Comparison of ENCODE assay signal across 8 mouse cellular contexts in genomic region chr7:43671064-43671808, GRCm38 (mm10). TPM values are rescaled to one million over a fixed set of nuclear protein-coding genes. Genes with fewer than 3 reads are reported as not detected.
DNase-seq lines count a peak whose midpoint lies in the region; ATAC-seq lines count a peak whose summit lies in the region.

No protein-coding gene starts in this region.

- H3K4me3 ChIP-seq in kidney, embryonic 15.5 days (replicated peaks), result peak overlapping the region; percentile 72
- peak overlapping the region; percentile 60 for H3K4me3 ChIP-seq in embryonic facial prominence, embryonic 12.5 days
- H3K4me3 ChIP-seq in midbrain, embryonic 16.5 days (ENCODE audit: low read depth, low read length), result peak overlapping the region; percentile 61

- H3K27me3 ChIP-seq in kidney, embryonic 15.5 days, result no peaks in the 10 kb centered on the region
- no peaks in the 10 kb centered on the region for H3K27me3 ChIP-seq in embryonic facial prominence, embryonic 12.5 days
- H3K27me3 ChIP-seq in midbrain, embryonic 16.5 days (ENCODE audit: control insufficient read depth, insufficient read depth, low read depth, low read length), result no peaks in the 10 kb centered on the region

- WGBS in kidney, embryonic 15.5 days, result 69% methylated on average over 11 of the region's 11 CpGs
- 69% methylated on average over 11 of the region's 11 CpGs for WGBS in embryonic facial prominence, embryonic 12.5 days
- WGBS in midbrain, embryonic 16.5 days, result 68% methylated on average over 11 of the region's 11 CpGs

- DNase-seq in kidney, adult 18-20 months, result no peak
- DNase-seq in induced T-regulatory cell, adult 2 months (ENCODE audit: low read depth), result peak; percentile 20
- DNase-seq in layer of hippocampus, postnatal 10 days (ENCODE audit: low spot score in 2 of 2), result no peak
- DNase-seq in right cerebral cortex, adult 18-20 months, result no peak

- H3K9ac ChIP-seq in kidney, embryonic 15.5 days, result peak overlapping the region; percentile 23; the same call in 1 of the 2 replicates
- H3K9ac ChIP-seq in embryonic facial prominence, embryonic 12.5 days, result no peak overlapping the region; the same call in 1 of the 2 replicates
- H3K9ac ChIP-seq in midbrain, embryonic 16.5 days (ENCODE audit: low read depth, low read length), result peak overlapping the region; percentile 36; the same call in 1 of the 2 replicates

- H3K36me3 ChIP-seq in kidney, embryonic 15.5 days, result peaks cover 24% of the 10 kb centered on the region
- H3K36me3 ChIP-seq in embryonic facial prominence, embryonic 12.5 days, result peaks cover 14% of the 10 kb centered on the region
- H3K36me3 ChIP-seq in midbrain, embryonic 16.5 days (ENCODE audit: control insufficient read depth, insufficient read depth, low read length), result peaks cover 14% of the 10 kb centered on the region

- H3K27ac ChIP-seq in kidney, embryonic 15.5 days, result peak overlapping the region; percentile 22; the same call in 1 of the 2 replicates
- no peak overlapping the region for H3K27ac ChIP-seq in embryonic facial prominence, embryonic 12.5 days
- H3K27ac ChIP-seq in midbrain, embryonic 16.5 days (ENCODE audit: low read length), result peak overlapping the region; percentile 31; the same call in 1 of the 2 replicates

- no peaks in the 10 kb centered on the region for H3K9me3 ChIP-seq in kidney, embryonic 15.5 days (replicated peaks)
- no peaks in the 10 kb centered on the region for H3K9me3 ChIP-seq in embryonic facial prominence, embryonic 12.5 days
- H3K9me3 ChIP-seq in midbrain, embryonic 16.5 days (replicated peaks; ENCODE audit: control insufficient read depth, low read length, poor library complexity, severe bottlenecking), result 0 out of 2 replicates have a peak, but pooled peaks cover 1% of the 10 kb centered on the region

- peaks cover 11% of the 10 kb centered on the region for H3K4me1 ChIP-seq in kidney, embryonic 15.5 days
- H3K4me1 ChIP-seq in embryonic facial prominence, embryonic 12.5 days, result peaks cover 6% of the 10 kb centered on the region; the same call in 1 of the 2 replicates
- peaks cover 9% of the 10 kb centered on the region for H3K4me1 ChIP-seq in midbrain, embryonic 16.5 days (ENCODE audit: control insufficient read depth, insufficient read depth, low read length)

- peak overlapping the region; percentile 83 for H3K4me2 ChIP-seq in kidney, embryonic 15.5 days
- H3K4me2 ChIP-seq in embryonic facial prominence, embryonic 12.5 days (replicated peaks), result peak overlapping the region; percentile 67
- H3K4me2 ChIP-seq in midbrain, embryonic 16.5 days (ENCODE audit: low read length), result peak overlapping the region; percentile 80

- ATAC-seq in kidney, embryonic 15.5 days (replicated peaks; ENCODE audit: low FRiP score), result peak; percentile 40
- peak; percentile 12; the same call in 1 of the 2 replicates for ATAC-seq in embryonic facial prominence, embryonic 12.5 days (ENCODE audit: insufficient number of reproducible peaks, insufficient read depth, low FRiP score, low TSS enrichment)
- ATAC-seq in midbrain, embryonic 16.5 days, result peak; percentile 55
- no peak for ATAC-seq in granulocyte monocyte progenitor cell, adult 5-6 weeks (replicated peaks; ENCODE audit: poor library complexity, severe bottlenecking)

RNA-seq across cellular contexts. Expression of gene Ctu1, which starts 0.6 kb away (rescaled TPM):
- polyA plus RNA-seq in kidney, embryonic 15.5 days (2015; fragmentation: Nextera tagmentation; extraction: Ambion mirVana), result 15.3 and 16.8 TPM in 2 replicates
- polyA plus RNA-seq in embryonic facial prominence, embryonic 12.5 days (2016; fragmentation: Nextera tagmentation; extraction: Ambion mirVana), result 16.6 and 18.1 TPM in 2 replicates
- 26.4 and 27.8 TPM in 2 replicates for polyA plus RNA-seq in midbrain, embryonic 16.5 days (2015; fragmentation: Nextera tagmentation; extraction: Ambion mirVana)
- 5.6 and 8.7 TPM in 2 replicates for total RNA-seq in granulocyte monocyte progenitor cell, adult 5-6 weeks (2014; fragmentation: Nextera tagmentation)
- 5.5 and 9.5 TPM in 2 replicates for total RNA-seq in granulocyte monocyte progenitor cell, adult 5-6 weeks (2017)
- 10 to 100 TPM; 15.0 to 15.2 TPM for total RNA-seq in layer of hippocampus, postnatal 10 days (2021)

RNA-seq across cellular contexts. Expression of gene Siglece, which starts 11.3 kb away (rescaled TPM):
- polyA plus RNA-seq in kidney, embryonic 15.5 days (2015; fragmentation: Nextera tagmentation; extraction: Ambion mirVana), result 0.66 and 0.77 TPM in 2 replicates
- polyA plus RNA-seq in embryonic facial prominence, embryonic 12.5 days (2016; fragmentation: Nextera tagmentation; extraction: Ambion mirVana), result 0.31 and 0.39 TPM in 2 replicates
- polyA plus RNA-seq in midbrain, embryonic 16.5 days (2015; fragmentation: Nextera tagmentation; extraction: Ambion mirVana), result 0.16 and 0.32 TPM in 2 replicates
- total RNA-seq in granulocyte monocyte progenitor cell, adult 5-6 weeks (2014; fragmentation: Nextera tagmentation), result 13.1 and 15.1 TPM in 2 replicates
- total RNA-seq in granulocyte monocyte progenitor cell, adult 5-6 weeks (2017), result 5.2 and 9.0 TPM in 2 replicates
- total RNA-seq in layer of hippocampus, postnatal 10 days (2021), result 1 to 10 TPM in 1 of 2 experiments, under 1 TPM in 1; 0.71 to 1.0 TPM

RNA-seq across cellular contexts. Expression of gene Klk14, which starts 19.0 kb away (rescaled TPM):
- polyA plus RNA-seq in kidney, embryonic 15.5 days (2015; fragmentation: Nextera tagmentation; extraction: Ambion mirVana), result not detected in 2 replicates
- polyA plus RNA-seq in embryonic facial prominence, embryonic 12.5 days (2016; fragmentation: Nextera tagmentation; extraction: Ambion mirVana), result not detected in 2 replicates
- polyA plus RNA-seq in midbrain, embryonic 16.5 days (2015; fragmentation: Nextera tagmentation; extraction: Ambion mirVana), result not detected in 2 replicates
- not detected in 2 replicates for total RNA-seq in granulocyte monocyte progenitor cell, adult 5-6 weeks (2014; fragmentation: Nextera tagmentation)
- total RNA-seq in granulocyte monocyte progenitor cell, adult 5-6 weeks (2017), result not detected in 2 replicates
- under 1 TPM in 1 of 2 experiments, not detected in 1; 0.27 TPM for total RNA-seq in layer of hippocampus, postnatal 10 days (2021)

RNA-seq across cellular contexts. Expression of gene Ceacam18, which starts 36.7 kb away (rescaled TPM):
- not detected in 2 replicates for polyA plus RNA-seq in kidney, embryonic 15.5 days (2015; fragmentation: Nextera tagmentation; extraction: Ambion mirVana)
- polyA plus RNA-seq in embryonic facial prominence, embryonic 12.5 days (2016; fragmentation: Nextera tagmentation; extraction: Ambion mirVana), result not detected in 2 replicates
- 0.10 and 0.21 TPM in 2 replicates for polyA plus RNA-seq in midbrain, embryonic 16.5 days (2015; fragmentation: Nextera tagmentation; extraction: Ambion mirVana)
- 0.28 TPM in 1 of 2 replicates, not detected in the other for total RNA-seq in granulocyte monocyte progenitor cell, adult 5-6 weeks (2014; fragmentation: Nextera tagmentation)
- total RNA-seq in granulocyte monocyte progenitor cell, adult 5-6 weeks (2017), result not detected in 2 replicates
- under 1 TPM in 1 of 2 experiments, not detected in 1; 0.16 TPM for total RNA-seq in layer of hippocampus, postnatal 10 days (2021)

RNA-seq across cellular contexts. Expression of gene Klk13, which starts 41.1 kb away (rescaled TPM):
- polyA plus RNA-seq in kidney, embryonic 15.5 days (2015; fragmentation: Nextera tagmentation; extraction: Ambion mirVana), result 0.47 and 0.64 TPM in 2 replicates
- polyA plus RNA-seq in embryonic facial prominence, embryonic 12.5 days (2016; fragmentation: Nextera tagmentation; extraction: Ambion mirVana), result 0.36 and 0.73 TPM in 2 replicates
- polyA plus RNA-seq in midbrain, embryonic 16.5 days (2015; fragmentation: Nextera tagmentation; extraction: Ambion mirVana), result 0.19 and 0.20 TPM in 2 replicates
- not detected in 2 replicates for total RNA-seq in granulocyte monocyte progenitor cell, adult 5-6 weeks (2014; fragmentation: Nextera tagmentation)
- not detected in 2 replicates for total RNA-seq in granulocyte monocyte progenitor cell, adult 5-6 weeks (2017)
- total RNA-seq in layer of hippocampus, postnatal 10 days (2021), result not detected
